Mouse (Mus musculus): ENCODE measurements at regions not wholly inside any gene's neighbourhood (a gene's known extent, or its start where the extent isn't known, plus 50 kb on each side); places are given as distances from the start of the nearest gene placed in this dataset.

DNA sequence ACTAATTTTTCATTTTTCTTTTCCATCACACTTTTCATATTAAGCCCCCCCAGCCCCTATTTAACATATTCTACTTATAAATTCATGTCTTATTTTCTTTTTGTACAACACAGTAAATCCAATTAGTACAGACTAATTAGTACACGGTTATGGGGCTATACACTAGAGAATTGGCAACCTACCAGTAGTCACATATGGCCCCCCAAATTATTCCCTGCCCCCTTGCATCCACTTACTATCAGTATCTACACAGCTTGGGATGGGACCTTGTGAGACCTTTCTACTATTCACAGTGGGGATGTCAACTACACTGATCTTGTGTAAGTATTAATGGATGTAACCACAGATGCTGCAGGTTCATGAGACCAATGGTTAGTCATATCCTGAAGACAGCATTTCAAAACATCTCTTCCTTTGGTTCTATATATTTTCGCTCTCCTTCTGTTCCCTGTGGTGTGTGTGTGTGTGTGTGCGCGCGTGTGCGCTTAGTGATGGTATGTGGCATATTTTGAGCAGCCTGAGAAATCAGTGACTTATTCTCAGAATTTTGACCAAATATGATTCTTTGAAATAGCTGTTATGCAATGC lies 732.9 kb upstream of the Zeb2 start:
- no peak for DNase-seq

DNA sequence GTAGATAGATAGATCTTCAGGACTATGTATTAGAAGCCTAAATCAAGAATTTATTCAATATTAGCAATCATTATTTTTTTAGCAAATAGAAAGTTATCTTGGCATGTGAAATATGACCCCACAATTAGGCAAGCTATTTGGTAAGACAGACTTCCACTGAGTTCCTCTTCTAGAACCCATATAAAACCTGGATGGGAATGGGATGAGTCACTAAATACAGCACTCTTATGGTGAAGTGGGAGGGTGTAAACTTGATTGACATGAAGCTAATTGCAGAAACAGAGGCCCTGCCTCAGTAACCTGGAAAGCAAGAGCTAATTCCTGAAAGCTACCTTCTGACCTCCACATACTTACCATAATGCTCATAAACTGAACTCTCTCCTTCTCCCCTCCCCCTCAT lies 723.2 kb upstream of the Zeb2 start:
- DNase-seq: no peak

DNA sequence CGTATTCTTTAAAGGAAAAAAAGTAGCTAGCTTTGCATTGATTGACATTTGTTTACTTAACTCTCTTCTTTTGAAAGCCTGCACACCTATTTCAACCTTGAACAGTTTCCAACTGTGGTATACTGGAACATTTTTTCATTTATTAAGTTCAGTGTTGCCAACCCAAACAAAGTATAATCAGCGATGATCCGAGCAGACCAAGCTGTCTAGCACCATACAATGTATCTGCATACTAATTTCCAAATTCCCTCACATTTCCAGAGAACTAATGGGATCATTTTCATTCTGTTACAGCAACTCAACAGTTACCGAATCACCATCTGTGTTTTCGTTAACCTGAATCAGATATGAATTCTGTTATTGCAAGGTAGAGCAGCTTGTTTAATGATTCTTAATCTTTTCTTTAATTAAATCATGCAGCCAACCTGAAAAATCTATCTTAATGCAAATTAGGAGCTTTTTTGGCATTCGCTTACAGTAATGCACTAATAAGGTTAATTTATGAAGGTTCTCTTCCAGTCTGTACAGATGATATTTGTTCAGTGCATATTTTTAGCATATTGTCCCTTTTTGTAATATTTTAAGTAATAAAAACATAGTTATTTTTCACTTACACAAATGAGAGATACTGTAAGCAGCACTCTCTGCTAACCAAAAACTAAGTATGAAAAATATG lies 719.5 kb upstream of the Zeb2 start:
- DNase-seq: no peak

DNA sequence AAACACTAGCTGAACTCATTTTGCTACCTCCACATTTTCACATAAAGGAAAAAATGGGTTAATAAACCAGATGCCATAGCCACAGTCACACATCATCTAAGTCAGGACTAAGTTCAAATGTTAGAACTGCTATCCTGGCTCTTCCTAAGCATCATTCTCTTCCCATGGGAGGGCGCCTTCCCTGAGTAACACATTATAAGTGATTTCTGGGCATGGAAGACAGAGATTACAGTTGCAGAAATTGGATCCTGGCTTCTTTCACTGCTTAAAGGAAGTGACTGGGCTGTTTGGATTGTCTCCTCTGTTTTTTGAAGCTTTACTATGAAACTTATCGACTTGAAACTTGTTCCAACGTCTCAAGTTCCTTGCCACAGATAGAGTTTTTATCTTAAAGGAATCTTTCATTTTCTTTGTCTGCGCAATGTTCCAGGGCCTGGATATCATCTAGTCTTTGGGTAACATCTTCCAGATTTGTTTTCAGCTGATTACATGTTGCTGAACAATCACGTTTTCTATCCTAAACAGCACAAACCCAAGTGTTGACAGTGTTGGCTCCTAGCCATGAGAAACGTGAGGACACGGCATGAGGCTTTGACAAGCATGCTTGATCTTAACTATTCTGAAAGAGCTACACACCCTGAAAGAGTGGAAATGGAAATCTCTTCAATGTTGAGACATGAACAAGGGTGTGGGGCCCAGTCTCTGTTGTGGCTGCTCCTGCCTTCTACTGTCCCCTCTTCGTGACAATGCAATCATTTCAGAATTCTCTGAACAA lies 700.9 kb upstream of the Zeb2 start:
- DNase-seq: no peak

DNA sequence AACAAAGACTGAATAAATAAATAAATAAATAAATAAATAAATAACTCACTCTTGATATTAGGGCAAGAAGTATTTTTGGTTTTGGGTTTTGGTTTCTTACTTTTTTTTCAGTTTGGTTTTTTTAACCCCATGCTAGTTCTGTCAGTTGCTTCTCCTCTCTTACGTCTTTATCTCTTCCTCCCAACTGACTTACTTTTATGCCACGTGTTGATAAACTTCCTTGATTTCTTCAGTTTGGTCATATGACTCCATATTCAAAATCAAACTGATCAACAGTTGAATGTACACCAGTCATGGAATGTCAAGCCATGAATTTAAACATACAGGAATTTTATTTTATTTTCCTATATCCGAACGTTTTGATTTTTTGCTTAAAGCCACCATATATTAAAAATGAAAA lies 697.5 kb upstream of the Zeb2 start:
- no peak for DNase-seq

DNA sequence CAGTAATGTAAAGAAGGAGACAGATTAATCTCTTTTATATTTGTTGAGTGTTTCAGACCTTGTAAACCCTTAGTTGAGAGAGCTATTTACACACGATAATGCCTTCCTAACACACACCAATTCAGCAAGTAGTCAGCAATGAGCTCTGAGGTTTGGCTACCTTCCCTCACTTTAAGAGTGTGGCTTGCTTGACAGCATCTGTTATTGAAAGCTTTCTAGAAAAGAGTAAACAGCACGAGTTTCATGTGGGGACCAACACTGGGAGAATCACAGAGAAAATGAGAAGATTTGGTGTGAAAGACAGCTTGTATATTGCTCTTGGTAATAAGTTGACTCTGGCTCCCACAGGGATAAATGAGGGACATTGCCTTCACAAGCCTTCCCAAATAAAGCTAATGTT lies 688.1 kb upstream of the Zeb2 start:
- DNase-seq: no peak

DNA sequence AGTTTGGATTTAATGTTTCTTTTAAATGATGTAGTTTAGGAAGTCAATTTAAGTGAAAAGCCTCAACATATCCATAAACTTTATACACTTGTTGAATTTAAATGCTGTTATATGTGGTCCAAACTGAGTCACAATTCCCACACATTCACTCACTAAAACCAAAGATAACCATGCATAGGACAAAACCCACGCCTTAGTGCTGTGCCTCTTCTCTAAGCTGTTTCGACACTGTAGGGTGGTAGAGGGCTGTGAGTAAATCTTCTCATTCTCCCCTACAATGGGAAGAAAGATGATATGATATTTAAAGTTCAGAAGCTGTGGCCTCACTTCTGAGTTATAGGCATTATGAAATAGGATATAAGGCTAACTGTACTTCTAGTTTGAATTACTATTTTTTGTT lies 682.9 kb upstream of the Zeb2 start:
- DNase-seq: no peak

DNA sequence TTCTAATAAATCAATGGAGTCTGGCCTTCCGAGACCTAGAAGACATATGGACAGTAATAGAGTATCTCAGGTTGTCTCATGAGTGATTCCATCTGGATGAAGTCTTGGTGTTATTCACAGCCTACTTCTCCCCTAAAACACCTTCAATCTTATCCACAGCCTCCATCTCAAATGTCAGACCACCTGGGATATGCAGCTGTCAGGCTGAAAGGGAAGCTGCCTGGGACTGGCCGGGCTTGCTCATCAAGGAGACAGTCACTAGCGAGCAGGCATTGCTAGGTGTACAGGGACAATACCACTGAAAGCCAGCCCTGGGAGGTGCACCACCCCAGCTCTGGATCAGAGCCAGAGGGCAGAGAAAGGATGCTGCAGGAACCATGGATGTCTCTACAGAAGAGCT lies 676.4 kb upstream of the Zeb2 start:
- DNase-seq: no peak

DNA sequence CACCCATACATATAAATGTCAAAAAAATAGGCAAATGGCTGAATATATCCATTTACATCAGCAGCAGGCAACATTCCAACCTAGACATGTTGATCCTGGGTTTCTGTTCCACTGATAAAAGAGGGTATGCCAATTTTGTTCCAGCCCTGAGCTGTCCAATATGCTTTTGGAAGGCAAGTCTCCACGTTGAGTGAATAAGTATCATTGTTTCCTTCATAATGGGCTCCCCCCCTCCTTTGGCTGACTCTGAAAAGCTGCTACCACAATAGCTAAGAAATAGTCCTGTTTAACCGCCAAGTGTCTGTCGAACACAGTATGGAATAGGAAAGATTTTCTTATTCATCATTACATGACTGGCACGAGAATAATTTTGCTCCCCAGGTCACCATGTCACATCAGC lies 672.5 kb upstream of the Zeb2 start:
- DNase-seq: no peak

DNA sequence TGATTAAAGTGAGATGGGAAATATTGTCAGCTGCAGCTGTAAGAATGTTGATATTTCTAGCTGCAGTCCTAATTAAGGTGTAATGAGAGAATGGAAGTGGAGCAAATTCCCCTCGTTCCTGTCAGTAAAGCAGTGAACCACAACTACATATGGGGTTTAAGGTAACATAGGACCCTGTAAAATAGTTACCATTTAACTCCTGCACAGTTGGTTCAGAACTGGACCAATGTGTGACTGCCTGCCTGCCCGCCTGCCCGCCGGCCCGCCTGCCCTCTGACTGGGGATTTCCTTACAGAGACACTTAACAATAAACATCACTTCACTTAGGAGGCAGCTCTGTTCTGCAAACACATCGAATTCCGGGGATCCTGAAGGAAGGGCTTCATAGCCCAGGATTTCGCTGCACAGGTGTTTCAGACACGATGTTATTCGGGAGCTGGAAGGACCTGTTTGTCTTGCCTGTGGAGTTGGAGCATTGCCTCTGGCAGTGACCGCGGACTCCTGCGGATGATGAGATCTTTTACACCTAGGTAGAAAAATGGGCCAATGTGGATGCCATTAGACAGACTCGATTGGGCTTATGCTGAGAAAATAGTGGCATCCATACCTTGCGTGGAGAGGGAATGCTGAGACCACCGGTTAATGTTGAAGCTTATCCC lies 670.7 kb upstream of the Zeb2 start:
- no peak for DNase-seq

DNA sequence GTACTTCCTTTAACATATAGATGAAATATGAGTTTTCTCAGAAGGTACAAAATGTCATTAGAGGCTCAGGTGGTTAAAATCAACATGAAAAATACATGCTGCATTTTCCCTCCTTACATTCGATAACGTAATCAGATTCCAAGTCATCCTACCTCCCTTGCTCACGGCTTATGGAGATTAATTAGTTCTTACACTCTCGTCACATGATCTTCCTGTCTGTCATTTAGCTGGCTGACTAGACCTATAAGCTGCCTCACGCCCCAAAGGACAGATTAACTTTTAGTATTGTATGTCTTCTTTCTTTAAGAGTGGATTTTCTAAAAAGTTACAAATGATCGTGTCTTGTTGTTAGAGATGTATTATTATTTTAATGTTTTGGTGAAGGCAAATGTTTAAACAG lies 669.6 kb upstream of the Zeb2 start:
- DNase-seq: no peak

DNA sequence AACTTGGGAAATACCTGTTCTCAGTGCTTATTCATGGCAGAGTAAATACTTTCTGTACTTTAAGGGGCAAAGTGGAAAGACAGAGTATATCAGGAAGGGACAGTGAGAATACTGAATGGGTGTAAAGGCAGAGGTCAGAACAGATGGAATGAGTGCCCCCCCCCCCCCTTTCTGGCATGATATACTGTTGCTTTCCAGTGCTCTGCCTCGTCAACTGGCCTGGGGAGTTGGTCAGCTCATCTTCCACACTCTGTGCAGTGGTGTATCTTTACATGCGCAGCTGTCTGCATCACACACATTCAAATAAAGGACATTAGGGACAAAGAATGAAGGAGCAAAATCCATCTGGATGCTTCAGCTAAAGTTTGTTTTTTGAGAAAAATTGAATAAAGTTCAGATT lies 668.5 kb upstream of the Zeb2 start:
- DNase-seq: no peak

DNA sequence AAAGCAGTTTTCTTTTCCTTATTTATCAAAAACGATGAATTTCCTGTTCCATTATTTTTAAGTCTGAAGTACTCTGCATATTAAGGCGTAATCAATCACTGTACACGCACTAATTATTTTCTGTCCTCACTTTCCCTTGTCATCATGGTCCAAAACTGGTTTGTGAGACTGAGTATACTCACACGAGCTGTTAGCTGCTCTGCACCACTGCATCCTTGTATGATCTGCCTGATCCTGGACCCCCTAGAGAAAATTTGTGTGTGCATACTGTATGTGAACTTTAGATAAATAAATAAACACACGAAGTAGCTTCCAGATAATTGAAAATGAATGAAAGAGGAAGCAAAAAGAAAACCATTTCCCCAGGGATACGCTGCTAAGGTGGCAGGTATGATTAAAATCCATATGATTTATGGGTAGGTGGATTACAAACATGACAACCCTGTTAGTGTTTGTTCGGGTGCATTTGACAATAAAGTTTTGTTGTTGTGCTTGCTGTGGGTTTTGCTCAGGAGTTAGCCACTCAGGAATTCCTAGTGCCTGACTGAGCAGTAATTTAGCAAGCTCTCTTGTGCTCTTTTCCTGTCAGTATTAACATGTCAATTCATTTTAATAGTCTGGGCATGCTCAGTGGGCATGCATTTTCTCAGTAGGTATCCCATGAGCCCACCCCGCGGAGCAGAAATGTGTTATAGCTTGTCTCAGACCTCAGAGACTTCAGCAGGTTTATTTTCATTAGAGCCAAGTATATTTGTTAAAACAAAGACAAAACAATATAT lies 666.6 kb upstream of the Zeb2 start:
- DNase-seq: no peak

DNA sequence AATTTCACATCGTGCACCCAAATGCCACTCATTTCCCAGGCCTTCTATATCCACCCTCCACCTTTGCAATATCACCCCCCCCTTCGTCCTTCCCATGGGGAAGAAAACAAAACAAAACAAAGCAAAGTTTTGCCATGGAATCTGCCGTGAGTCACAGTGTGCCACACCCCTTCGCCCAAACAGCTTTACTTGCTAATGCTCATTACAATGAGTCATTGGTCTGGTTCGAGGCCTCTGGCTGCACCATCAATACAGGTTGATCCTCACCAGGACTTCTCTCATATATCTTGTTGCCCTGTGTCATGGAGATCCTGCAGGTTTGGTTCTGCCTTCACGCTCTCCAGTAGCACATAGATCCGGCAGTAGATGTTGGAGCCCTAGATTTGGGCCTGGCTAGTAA lies 660.3 kb upstream of the Zeb2 start:
- DNase-seq: no peak

DNA sequence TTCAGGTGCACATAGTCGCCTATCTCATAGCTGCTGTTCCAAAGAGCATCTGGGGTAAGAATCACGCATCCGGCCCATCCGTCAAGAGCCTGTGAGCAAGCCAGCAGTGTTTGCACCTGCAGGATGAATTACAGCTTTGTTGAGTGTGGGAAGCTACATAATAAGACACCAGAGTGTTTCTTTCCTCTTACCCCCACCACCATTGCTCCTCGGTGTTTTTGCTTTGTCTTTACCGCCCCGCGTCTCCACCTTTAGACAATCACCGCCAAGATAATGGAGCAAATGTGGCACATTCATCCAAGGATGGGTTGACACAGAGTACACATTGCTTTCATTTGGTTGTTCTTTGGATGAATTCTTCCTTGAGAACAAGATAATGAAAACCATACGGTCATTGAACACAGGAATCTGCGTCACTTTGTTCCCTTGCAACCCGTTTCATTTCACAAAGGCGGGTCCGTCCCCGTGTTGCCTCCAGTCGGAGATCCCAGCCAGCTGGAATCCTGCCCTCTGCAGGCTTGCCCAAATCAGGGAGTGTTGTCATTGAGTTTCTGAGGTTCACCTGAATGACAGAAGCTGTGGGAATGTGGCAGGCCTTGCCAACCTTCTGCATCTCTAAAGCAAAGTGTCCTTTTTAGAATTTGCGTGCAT lies 659.4 kb upstream of the Zeb2 start:
- DNase-seq: peak in 1 of 2 experiments; percentile 29

DNA sequence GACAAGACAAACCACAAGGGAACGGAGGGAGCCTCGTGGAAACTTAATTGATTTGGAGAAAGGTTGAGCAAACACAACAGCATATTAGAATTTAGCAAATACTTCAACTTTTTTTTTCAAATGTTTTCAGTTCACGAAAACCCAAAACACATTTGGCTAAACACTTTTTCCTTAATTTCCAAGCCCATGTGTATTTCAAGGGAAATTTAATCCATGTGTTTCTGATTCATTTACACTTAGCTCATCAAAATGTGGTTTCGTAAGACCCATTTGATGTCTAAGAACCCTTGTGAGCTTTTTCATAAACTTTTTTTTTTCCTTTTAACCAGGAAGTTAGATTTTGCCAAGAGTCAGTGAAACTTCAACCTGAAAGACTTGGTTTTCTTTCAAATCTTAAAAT lies 658.5 kb upstream of the Zeb2 start:
- DNase-seq: no peak

DNA sequence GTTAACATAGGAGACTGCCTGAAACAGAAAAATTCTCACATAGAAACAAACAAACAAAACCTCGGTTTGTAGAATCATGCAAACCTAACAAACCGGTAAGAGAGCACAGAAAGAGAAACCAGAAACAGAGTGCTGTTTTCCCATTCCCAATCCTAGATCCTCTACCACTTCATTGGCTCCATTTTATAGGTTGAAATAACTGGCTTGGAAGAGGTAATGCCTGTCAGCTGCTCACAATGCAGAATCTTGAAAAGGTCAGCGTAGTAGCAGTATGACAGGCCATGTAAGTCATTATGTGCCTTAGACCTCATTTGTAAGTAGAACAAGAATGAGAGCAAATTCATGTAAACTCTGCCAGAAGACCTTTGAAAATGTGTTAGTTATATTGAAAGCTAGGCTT lies 657.2 kb upstream of the Zeb2 start:
- no peak for DNase-seq

DNA sequence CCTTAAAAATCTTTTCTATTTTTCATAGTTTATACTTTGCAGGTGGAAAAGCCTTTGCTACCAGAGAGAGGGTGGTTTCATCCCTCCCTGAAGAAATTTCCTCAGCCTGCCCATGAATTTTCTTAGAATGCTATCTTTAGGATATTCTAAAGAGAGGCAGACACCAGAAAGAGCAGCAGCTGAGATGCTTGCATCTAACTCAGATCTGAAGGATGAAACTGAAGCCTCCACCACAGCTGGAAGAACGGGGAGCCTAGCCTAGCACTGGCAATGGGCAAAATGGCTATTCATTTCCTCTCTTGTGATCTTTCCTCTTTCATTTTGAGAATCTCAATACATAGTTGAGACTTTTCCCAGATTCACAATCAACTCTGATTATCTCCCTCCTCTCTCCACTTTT lies 640.0 kb upstream of the Zeb2 start:
- DNase-seq: no peak

DNA sequence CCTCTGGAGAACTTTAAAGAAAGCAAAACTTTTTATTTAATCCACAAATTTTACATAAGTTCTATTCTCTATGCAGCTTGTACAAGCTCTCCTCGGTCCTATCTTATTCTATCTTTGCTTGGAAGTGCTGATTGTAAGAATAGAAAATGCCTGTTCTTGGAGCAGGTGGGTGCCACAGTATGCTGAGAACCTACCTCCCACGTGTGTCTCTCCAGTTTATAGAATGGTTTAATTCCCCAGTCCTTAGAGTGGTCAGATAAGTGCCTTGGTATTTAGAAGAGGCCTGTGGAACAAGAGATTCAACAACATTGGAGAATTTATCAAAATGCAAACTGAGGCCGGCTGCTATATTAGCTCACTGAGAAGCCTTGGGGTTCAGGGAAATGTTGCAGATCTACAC lies 639.2 kb upstream of the Zeb2 start:
- no peak for DNase-seq

DNA sequence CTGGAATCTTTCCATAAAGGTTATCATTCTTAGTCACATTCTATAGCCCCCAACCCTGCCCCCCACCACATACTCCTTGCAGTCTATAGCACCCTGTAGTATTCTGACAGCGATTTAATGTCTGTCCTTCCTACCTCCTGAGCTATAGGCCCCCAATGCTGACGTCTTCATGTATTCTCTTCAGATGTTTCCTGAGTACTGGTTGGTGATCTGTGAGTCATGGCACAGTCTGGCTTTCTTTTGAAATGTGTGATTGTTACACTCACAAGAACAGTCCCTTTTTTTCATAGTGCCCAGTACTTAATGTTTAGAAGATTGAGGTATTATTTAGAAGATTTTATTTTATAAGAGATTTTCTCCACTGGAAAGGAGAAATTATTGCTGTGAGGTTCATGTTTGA lies 634.6 kb upstream of the Zeb2 start:
- no peak for DNase-seq

DNA sequence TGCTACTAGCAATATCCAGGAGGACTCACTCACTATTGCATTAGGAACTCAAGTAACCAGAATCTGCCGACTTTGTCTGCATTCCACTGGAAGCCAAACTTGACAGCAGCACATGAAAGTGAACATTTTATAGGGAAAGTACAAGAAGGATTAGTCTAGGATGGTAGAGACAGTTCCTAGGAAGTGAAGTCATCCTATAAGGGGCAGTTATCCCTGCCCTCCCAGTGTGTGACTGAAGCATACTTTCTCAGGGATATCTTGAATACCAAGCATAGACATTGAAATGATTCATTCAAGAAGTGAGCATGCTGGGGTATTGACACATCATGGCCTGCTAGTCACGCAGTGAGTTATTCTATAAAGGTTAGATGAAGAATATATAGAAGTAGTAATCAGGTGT lies 632.2 kb upstream of the Zeb2 start:
- no peak for DNase-seq
